Mouse (Mus musculus) midbrain, embryonic 13.5 days (tissue): Measurements from ENCODE around the gene Top2a. TPM values are rescaled to one million over a fixed set of nuclear protein-coding genes. Genes with fewer than 3 reads are reported as not detected.
A peak's percentile ranks its signal among the peaks of the same experiment; 100 is the strongest.

ENCODE experiments used
- ATAC-seq: fragments of 200-750 bp; cut with Nextera tagmentation; 2 replicates; pipeline ENCODE4 v1.8.0; 2017; ENCODE audit warnings: mild to moderate bottlenecking, moderate TSS enrichment, moderate library complexity
- H3K27ac ChIP-seq: fragments of 300-500 bp; sonication (generic); 2 replicates; pipeline ENCODE4 v1.5.1; 2015; ENCODE audit warnings: inconsistent platforms, mild to moderate bottlenecking, moderate library complexity
- H3K27me3 ChIP-seq: fragments of 300-500 bp; sonication (generic); 2 replicates; pipeline ENCODE4 v1.6.1; 2015; ENCODE audit warnings: mild to moderate bottlenecking, inconsistent platforms
- H3K36me3 ChIP-seq: fragments of 300-500 bp; sonication (generic); 2 replicates; pipeline ENCODE4 v1.6.1; 2015; ENCODE audit warnings: mild to moderate bottlenecking, inconsistent platforms
- H3K4me1 ChIP-seq: fragments of 300-500 bp; sonication (generic); replicated peaks from 2 replicates; pipeline ENCODE4 v1.6.1; 2015; ENCODE audit warnings: inconsistent platforms
- H3K4me2 ChIP-seq: fragments of 300-500 bp; sonication (generic); replicated peaks from 2 replicates; pipeline ENCODE4 v1.6.1; 2015; ENCODE audit warnings: moderate library complexity, mild to moderate bottlenecking, inconsistent platforms
- H3K4me3 ChIP-seq: fragments of 300-500 bp; sonication (generic); replicated peaks from 2 replicates; pipeline ENCODE4 v1.5.1; 2015; ENCODE audit warnings: mild to moderate bottlenecking, inconsistent platforms
- H3K9ac ChIP-seq: fragments of 300-500 bp; sonication (generic); replicated peaks from 2 replicates; pipeline ENCODE4 v1.6.1; 2015; ENCODE audit warnings: mild to moderate bottlenecking, inconsistent platforms
- H3K9me3 ChIP-seq: fragments of 300-500 bp; sonication (generic); 2 replicates; pipeline ENCODE4 v1.6.1; 2016; ENCODE audit warnings: mild to moderate bottlenecking, inconsistent platforms
- WGBS: fragments of 180-500 bp; shearing (Covaris S2); methylation state at CpG from one replicate; pipeline ENCODE4 v1.1.7; 2015; 5-methylcytosine and 5-hydroxymethylcytosine counted together
- polyA plus RNA-seq: library from polyadenylated mRNA; unstranded; fragments of >200 nt; fragmentation: Nextera tagmentation; extraction: Ambion mirVana; gene quantifications from 2 replicates; pipeline ENCODE4 v1.2.1, GENCODE M21; 2015

Top2a gene
- polyA plus RNA-seq, 1 experiment from 2014 or later: 118 TPM

DNA sequence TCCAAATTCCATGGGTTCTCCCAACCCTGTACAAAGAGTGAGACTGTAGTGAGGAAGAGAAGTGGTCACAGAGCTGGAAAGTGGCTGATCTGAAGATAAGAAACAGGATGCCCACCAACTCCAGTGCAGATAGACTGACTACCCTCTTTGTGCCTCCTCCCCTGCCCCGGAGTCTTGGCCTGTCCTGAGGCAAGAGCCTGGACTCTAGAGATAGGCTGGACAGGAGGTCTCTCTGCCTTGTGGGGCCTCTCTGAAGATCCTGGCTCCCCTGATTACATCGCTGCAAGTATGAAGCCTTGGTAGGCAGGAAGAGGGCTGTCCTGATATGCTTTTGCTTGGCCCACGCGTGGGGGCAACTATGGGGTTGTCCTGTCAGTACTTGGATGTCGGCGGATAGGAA is 12.3 kb upstream of the Top2a start:
- no peak for ATAC-seq
- H3K9ac ChIP-seq: no peak overlapping the region
- no peak overlapping the region for H3K27ac ChIP-seq
- no peak overlapping the region for H3K4me3 ChIP-seq
- no peaks in the 10 kb centered on the region for H3K9me3 ChIP-seq
- no peak overlapping the region for H3K4me2 ChIP-seq
- no peaks in the 10 kb centered on the region for H3K27me3 ChIP-seq
- 79% methylated on average over 6 of the region's 6 CpGs for WGBS
- H3K4me1 ChIP-seq: peaks cover 12% of the 10 kb centered on the region
- no peaks in the 10 kb centered on the region for H3K36me3 ChIP-seq

- 78% methylated on average over 4 of the region's 4 CpGs for WGBS
These were observed 11.4 kb upstream of the Top2a start for GRCm38 (mm10) chr11:99035350-99035749.

DNA sequence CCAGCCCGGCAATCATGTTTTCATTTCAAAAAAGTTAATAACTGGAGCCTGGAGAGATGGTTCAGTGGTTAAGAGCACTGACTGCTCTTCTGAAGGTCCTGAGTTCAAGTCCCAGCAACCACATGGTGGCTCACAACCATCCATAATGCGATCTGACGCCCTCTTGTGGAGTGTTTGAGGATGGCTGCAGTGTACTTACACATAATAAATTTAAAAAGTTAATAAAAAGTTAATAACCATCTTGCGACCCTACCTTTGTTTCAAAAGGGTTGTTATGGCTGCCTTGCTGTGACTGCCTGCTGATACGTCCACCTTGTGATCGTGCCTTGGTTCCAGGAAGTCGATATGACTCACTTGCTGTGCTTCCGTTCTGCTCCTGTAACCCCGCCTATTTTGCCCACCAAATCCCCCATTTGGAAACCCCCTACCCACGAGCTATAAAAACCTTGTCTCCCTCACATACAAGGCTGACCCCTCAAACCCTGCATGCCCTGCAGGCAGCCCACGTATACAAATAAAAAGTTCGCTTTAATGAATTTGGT is 3.0 kb upstream of the Top2a start:
- H3K9ac ChIP-seq: no peak overlapping the region

More at GRCm38 (mm10) chr11:99035350-99035749, 11.4 kb upstream of the Top2a start:
- peaks cover 3% of the 10 kb centered on the region for H3K4me1 ChIP-seq
- no peaks in the 10 kb centered on the region for H3K9me3 ChIP-seq
- no peak for ATAC-seq
- H3K27ac ChIP-seq: no peak overlapping the region
- no peak overlapping the region for H3K9ac ChIP-seq
- H3K4me2 ChIP-seq: no peak overlapping the region
- H3K27me3 ChIP-seq: no peaks in the 10 kb centered on the region
- H3K4me3 ChIP-seq: no peak overlapping the region
- H3K36me3 ChIP-seq: no peaks in the 10 kb centered on the region

DNA sequence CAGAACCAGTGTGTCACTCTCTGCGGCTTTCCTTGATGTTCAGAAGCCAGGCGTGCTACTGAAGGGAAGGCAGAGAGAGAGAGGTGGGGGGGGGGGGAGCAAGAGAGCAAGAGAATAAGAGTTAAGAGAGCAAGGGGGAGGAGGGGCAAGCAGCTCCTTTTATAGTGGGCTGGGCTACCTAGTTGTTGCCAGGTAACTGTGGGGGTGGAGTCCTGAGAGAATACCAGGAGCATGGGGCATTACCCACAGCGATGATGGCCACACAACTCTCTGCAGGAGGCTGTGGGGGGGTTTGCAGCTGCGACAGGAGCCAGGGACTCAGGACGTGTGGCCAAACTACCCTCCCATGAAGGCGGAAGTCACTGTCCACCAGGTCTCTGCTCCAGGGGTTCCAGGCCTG is 1.9 kb upstream of the Top2a start:
- no peak overlapping the region for H3K4me3 ChIP-seq
- H3K27ac ChIP-seq: no peak overlapping the region
- WGBS: 89% methylated on average over 6 of the region's 6 CpGs
- no peak for ATAC-seq
- H3K27me3 ChIP-seq: no peaks in the 10 kb centered on the region
- H3K4me1 ChIP-seq: peaks cover 24% of the 10 kb centered on the region
- no peak overlapping the region for H3K4me2 ChIP-seq
- H3K9ac ChIP-seq: no peak overlapping the region
- no peaks in the 10 kb centered on the region for H3K9me3 ChIP-seq
- H3K36me3 ChIP-seq: no peaks in the 10 kb centered on the region

More for the DNA sequence above, 3.0 kb upstream of the Top2a start:
- no peak for ATAC-seq
- 92% methylated on average over 12 of the region's 12 CpGs for WGBS
- H3K4me3 ChIP-seq: no peak overlapping the region
- no peak overlapping the region for H3K27ac ChIP-seq
- H3K9me3 ChIP-seq: no peaks in the 10 kb centered on the region
- H3K4me1 ChIP-seq: peaks cover 21% of the 10 kb centered on the region
- no peaks in the 10 kb centered on the region for H3K27me3 ChIP-seq
- H3K4me2 ChIP-seq: no peak overlapping the region
- no peaks in the 10 kb centered on the region for H3K36me3 ChIP-seq

GRCm38 (mm10) chr11:99024468-99025134 is 612 bp upstream of the Top2a start:
- Histone ChIP-seq H3K4me2 (peak overlapping the region; percentile 48), H3K9ac (no peak overlapping the region; the same call in 1 of the 2 replicates), H3K27me3 (no peaks in the 10 kb centered on the region), H3K36me3 (peaks cover 7% of the 10 kb centered on the region; the same call in 1 of the 2 replicates), H3K4me1 (peaks cover 24% of the 10 kb centered on the region), H3K27ac (no peak overlapping the region), H3K9me3 (no peaks in the 10 kb centered on the region), H3K4me3 (peak overlapping the region; percentile 38)
- WGBS: 54% methylated on average over 18 of the region's 18 CpGs
- peak; percentile 46 for ATAC-seq

- Histone ChIP-seq H3K9ac (peak overlapping the region; percentile 70), H3K4me1 (peaks cover 24% of the 10 kb centered on the region)
- WGBS: 9% methylated on average over 4 of the region's 4 CpGs
These were observed 895 bp downstream of the Top2a start for GRCm38 (mm10) chr11:99023094-99023493.

GRCm38 (mm10) chr11:99022384-99022933 is 1.5 kb downstream of the Top2a start:
- Histone ChIP-seq H3K9ac (peak overlapping the region; percentile 70; the same call in 1 of the 2 replicates), H3K4me3 (peak overlapping the region; percentile 62)

More at GRCm38 (mm10) chr11:99023094-99023493, 895 bp downstream of the Top2a start:
- peaks cover 7% of the 10 kb centered on the region; the same call in 1 of the 2 replicates for H3K36me3 ChIP-seq
- peak overlapping the region; percentile 73 for H3K4me2 ChIP-seq
- no peaks in the 10 kb centered on the region for H3K9me3 ChIP-seq
- peak overlapping the region; percentile 62 for H3K4me3 ChIP-seq
- ATAC-seq: no peak
- H3K27me3 ChIP-seq: no peaks in the 10 kb centered on the region
- H3K27ac ChIP-seq: no peak overlapping the region

GRCm38 (mm10) chr11:99019844-99020243 is 4.1 kb downstream of the Top2a start:
- Histone ChIP-seq H3K4me1 (peaks cover 24% of the 10 kb centered on the region), H3K4me2 (no peak overlapping the region), H3K4me3 (no peak overlapping the region), H3K9ac (no peak overlapping the region), H3K27me3 (no peaks in the 10 kb centered on the region), H3K27ac (no peak overlapping the region), H3K9me3 (no peaks in the 10 kb centered on the region), H3K36me3 (peaks cover 17% of the 10 kb centered on the region)
- ATAC-seq: no peak
- 96% methylated on average over 6 of the region's 6 CpGs for WGBS

More at GRCm38 (mm10) chr11:99022384-99022933, 1.5 kb downstream of the Top2a start:
- 84% methylated on average over 5 of the region's 5 CpGs for WGBS
- Histone ChIP-seq H3K27ac (no peak overlapping the region), H3K9me3 (no peaks in the 10 kb centered on the region), H3K4me2 (peak overlapping the region; percentile 73), H3K4me1 (peaks cover 24% of the 10 kb centered on the region), H3K27me3 (no peaks in the 10 kb centered on the region), H3K36me3 (peaks cover 7% of the 10 kb centered on the region)
- ATAC-seq: no peak

DNA sequence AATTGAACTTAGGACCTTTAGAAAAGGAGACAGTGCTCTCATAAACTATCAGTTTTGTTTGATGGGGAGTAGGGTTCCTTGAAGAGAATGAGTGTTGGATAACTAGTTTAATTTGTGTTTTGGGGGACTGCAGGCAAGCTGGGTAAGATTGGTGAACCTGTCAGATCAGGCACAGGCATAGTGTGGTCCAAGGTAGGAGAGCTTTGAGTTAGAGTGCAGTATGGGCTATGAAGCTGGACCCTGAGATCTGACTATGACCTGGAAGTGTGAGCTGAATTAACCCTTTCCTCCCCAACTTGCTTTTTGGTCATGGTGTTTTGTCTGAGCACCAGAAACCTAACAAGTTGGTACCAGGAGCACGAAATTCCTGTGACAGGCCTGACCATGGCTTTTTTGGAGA is 10.1 kb downstream of the Top2a start:
- no peak overlapping the region for H3K9ac ChIP-seq
- 90% methylated on average over 1 of the region's 1 CpGs for WGBS
- H3K27ac ChIP-seq: no peak overlapping the region
- ATAC-seq: no peak
- H3K36me3 ChIP-seq: peaks cover 31% of the 10 kb centered on the region
- H3K4me1 ChIP-seq: no peaks in the 10 kb centered on the region
- no peaks in the 10 kb centered on the region for H3K27me3 ChIP-seq
- no peak overlapping the region for H3K4me2 ChIP-seq
- no peak overlapping the region for H3K4me3 ChIP-seq
- no peaks in the 10 kb centered on the region for H3K9me3 ChIP-seq

DNA sequence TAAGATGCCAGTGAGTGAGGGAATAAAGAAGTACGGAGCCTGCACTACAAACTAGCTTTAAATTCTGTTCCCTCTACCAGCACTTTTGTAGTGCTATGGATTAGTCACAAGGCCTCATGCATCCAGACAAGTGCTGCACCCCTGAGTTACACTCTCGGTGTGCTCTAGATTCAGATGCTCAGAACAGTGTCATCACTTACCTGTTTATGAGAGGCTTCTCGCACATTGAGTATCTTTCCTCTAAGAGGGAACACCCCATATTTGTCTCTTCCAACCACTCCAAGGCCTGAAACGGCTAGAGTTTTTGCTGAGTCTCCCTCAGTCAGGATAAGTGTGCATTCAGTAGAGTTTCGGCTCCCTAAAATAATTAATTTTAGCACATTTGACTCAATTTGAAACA is 13.3 kb downstream of the Top2a start:
- no peak for ATAC-seq
- Histone ChIP-seq H3K4me2 (no peak overlapping the region), H3K36me3 (peaks cover 28% of the 10 kb centered on the region), H3K4me3 (no peak overlapping the region), H3K4me1 (no peaks in the 10 kb centered on the region), H3K9me3 (no peaks in the 10 kb centered on the region), H3K27ac (no peak overlapping the region), H3K9ac (no peak overlapping the region), H3K27me3 (no peaks in the 10 kb centered on the region)
- WGBS: 94% methylated on average over 5 of the region's 5 CpGs

- H3K36me3 ChIP-seq: peaks cover 26% of the 10 kb centered on the region
- no peak for ATAC-seq
- H3K4me2 ChIP-seq: no peak overlapping the region
- H3K9ac ChIP-seq: no peak overlapping the region
- no peak overlapping the region for H3K4me3 ChIP-seq
- H3K4me1 ChIP-seq: no peaks in the 10 kb centered on the region
- H3K27me3 ChIP-seq: no peaks in the 10 kb centered on the region
- WGBS: 87% methylated on average over 4 of the region's 4 CpGs
- no peaks in the 10 kb centered on the region for H3K9me3 ChIP-seq
- no peak overlapping the region for H3K27ac ChIP-seq
These were observed 13.9 kb downstream of the Top2a start for GRCm38 (mm10) chr11:99010124-99010523.

DNA sequence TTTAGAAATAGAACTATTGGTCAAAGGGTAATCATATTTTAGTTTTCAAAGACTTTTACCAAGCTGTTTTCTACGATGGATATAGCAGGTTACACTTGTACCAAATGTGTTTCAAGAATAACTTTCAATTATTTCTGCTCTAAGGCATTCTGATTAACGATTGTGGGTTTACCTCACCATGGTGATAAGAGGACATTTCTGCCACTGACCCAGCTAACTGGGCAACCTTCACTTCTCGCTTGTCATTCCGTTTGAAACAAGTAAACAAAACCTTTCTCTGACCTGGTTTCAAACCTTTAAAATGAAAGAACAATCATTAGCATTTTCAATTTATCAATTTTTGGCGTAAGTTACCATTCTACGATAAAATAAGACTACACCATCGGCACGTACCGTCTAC is 17.2 kb downstream of the Top2a start:
- Histone ChIP-seq H3K27me3 (no peaks in the 10 kb centered on the region), H3K4me3 (no peak overlapping the region), H3K36me3 (peaks cover 42% of the 10 kb centered on the region), H3K4me2 (no peak overlapping the region), H3K27ac (no peak overlapping the region), H3K9me3 (no peaks in the 10 kb centered on the region), H3K9ac (no peak overlapping the region), H3K4me1 (no peaks in the 10 kb centered on the region)
- WGBS: 96% methylated on average over 9 of the region's 9 CpGs
- ATAC-seq: no peak
